ENCODE assay signal across 24 mouse cellular contexts in genomic region chr13:37924461-37924948, GRCm38 (mm10).
DNase-seq lines count a peak whose midpoint lies in the region; ATAC-seq and TF ChIP-seq lines count a peak whose summit lies in the region.
"Had no signal": no experiment of that assay in that cellular context is flagged by ENCODE, and none has a peak within 500 bp of the region (broad histone marks: within the 10 kb centered on the region; RNA-seq: fewer than 3 reads in every experiment).

No protein-coding gene starts in this region.

- no peaks in the 10 kb centered on the region for H3K9me3 ChIP-seq in forebrain, postnatal 0 days (ENCODE audit: low read length)
- H3K9me3 ChIP-seq in forebrain, embryonic 12.5 days, result no peaks in the 10 kb centered on the region
- H3K9me3 ChIP-seq in lung, embryonic 14.5 days (ENCODE audit: low read depth, low read length), result no peaks in the 10 kb centered on the region
- H3K9me3 ChIP-seq: hindbrain, embryonic 13.5 days; limb, embryonic 10.5 days; limb, embryonic 15.5 days; liver, embryonic 13.5 days; midbrain, embryonic 13.5 days had no signal

- DNase-seq in forebrain, postnatal 0 days, result no peak
- peak; percentile 69 for DNase-seq in lung, embryonic 14.5 days
- DNase-seq in lung, adult 18-20 months, result no peak
- DNase-seq in lung, postnatal 25 days (ENCODE audit: low spot score), result peak; percentile 44
- no peak for DNase-seq in adrenal gland, adult 18-20 months (ENCODE audit: low spot score in 2 of 2)
- no peak for DNase-seq in frontal cortex, postnatal 14 days (ENCODE audit: low spot score in 2 of 2)
- DNase-seq: adrenal gland, postnatal 25 days; cerebellum, adult 18-20 months; cerebellum, postnatal 14 days; gastrocnemius, postnatal 14 days; heart, adult 2 months; heart, postnatal 4 days; kidney, adult 9 months; kidney, postnatal 10 days; liver, embryonic 13.5 days; right cerebral cortex, postnatal 25 days had no signal

- H3K4me3 ChIP-seq in forebrain, postnatal 0 days (ENCODE audit: low read depth, low read length), result no peak overlapping the region
- H3K4me3 ChIP-seq in forebrain, embryonic 12.5 days (replicated peaks), result no peak overlapping the region
- H3K4me3 ChIP-seq in lung, embryonic 14.5 days (ENCODE audit: low read depth, low read length), result no peak overlapping the region
- H3K4me3 ChIP-seq: heart, adult 2 months; hindbrain, embryonic 13.5 days; limb, embryonic 10.5 days; limb, embryonic 15.5 days; liver, embryonic 13.5 days; midbrain, embryonic 13.5 days had no signal

- no peaks in the 10 kb centered on the region for H3K4me1 ChIP-seq in forebrain, postnatal 0 days (ENCODE audit: insufficient read depth)
- H3K4me1 ChIP-seq in forebrain, embryonic 12.5 days, result no peaks in the 10 kb centered on the region
- H3K4me1 ChIP-seq in lung, embryonic 14.5 days (ENCODE audit: insufficient read depth), result 0 out of 2 replicates have a peak, but pooled peaks cover 8% of the 10 kb centered on the region
- H3K4me1 ChIP-seq: hindbrain, embryonic 13.5 days; limb, embryonic 10.5 days had no signal

- H3K27ac ChIP-seq in forebrain, postnatal 0 days (ENCODE audit: low read depth, low read length), result no peak overlapping the region
- no peak overlapping the region for H3K27ac ChIP-seq in forebrain, embryonic 12.5 days
- H3K27ac ChIP-seq in lung, embryonic 14.5 days (ENCODE audit: low read depth), result peak overlapping the region; percentile 42
- H3K27ac ChIP-seq: heart, adult 2 months; hindbrain, embryonic 13.5 days; limb, embryonic 10.5 days; limb, embryonic 15.5 days; liver, embryonic 13.5 days; midbrain, embryonic 13.5 days had no signal

- no peak for TF ChIP-seq CTCF in forebrain, postnatal 0 days (IDR thresholded peaks at IDR 0.05; ENCODE audit: low read depth)
- no peak for TF ChIP-seq CTCF in lung, embryonic 14.5 days (IDR thresholded peaks at IDR 0.05; ENCODE audit: low read depth)

- H3K27me3 ChIP-seq in forebrain, postnatal 0 days (ENCODE audit: insufficient read depth, low read length), result no peaks in the 10 kb centered on the region
- H3K27me3 ChIP-seq in forebrain, embryonic 12.5 days, result no peaks in the 10 kb centered on the region
- H3K27me3 ChIP-seq in lung, embryonic 14.5 days (ENCODE audit: insufficient read depth, low read length), result no peaks in the 10 kb centered on the region
- H3K27me3 ChIP-seq: hindbrain, embryonic 13.5 days; limb, embryonic 15.5 days; liver, embryonic 13.5 days; midbrain, embryonic 13.5 days; Patski had no signal

- peak; percentile 55; the same call in 1 of the 2 replicates for ATAC-seq in forebrain, postnatal 0 days
- no peak for ATAC-seq in forebrain, embryonic 12.5 days (ENCODE audit: low FRiP score)
- peak; percentile 71 for ATAC-seq in lung, embryonic 14.5 days (ENCODE audit: insufficient read depth)
- peak; percentile 75 for ATAC-seq in granulocyte monocyte progenitor cell, adult 5-6 weeks (replicated peaks; ENCODE audit: poor library complexity, severe bottlenecking)
- ATAC-seq: forebrain, embryonic 16.5 days; midbrain, embryonic 13.5 days; Patski had no signal

- H3K36me3 ChIP-seq in forebrain, postnatal 0 days (ENCODE audit: insufficient read depth), result no peaks in the 10 kb centered on the region; the same call in 1 of the 2 replicates
- H3K36me3 ChIP-seq in forebrain, embryonic 12.5 days (replicated peaks), result 0 out of 2 replicates have a peak, but pooled peaks cover 1% of the 10 kb centered on the region
- H3K36me3 ChIP-seq in lung, embryonic 14.5 days (ENCODE audit: insufficient read depth), result peaks cover 51% of the 10 kb centered on the region
- H3K36me3 ChIP-seq: hindbrain, embryonic 13.5 days; midbrain, embryonic 13.5 days had no signal

- 69% methylated on average over 4 of the region's 4 CpGs for WGBS in forebrain, postnatal 0 days
- WGBS in forebrain, embryonic 12.5 days, result 89% methylated on average over 4 of the region's 4 CpGs
- WGBS in lung, embryonic 14.5 days, result 41% methylated on average over 4 of the region's 4 CpGs

- H3K9ac ChIP-seq in forebrain, postnatal 0 days, result no peak overlapping the region
- H3K9ac ChIP-seq in forebrain, embryonic 12.5 days, result no peak overlapping the region
- H3K9ac ChIP-seq in lung, embryonic 14.5 days, result no peak overlapping the region
- H3K9ac ChIP-seq: hindbrain, embryonic 13.5 days; limb, embryonic 15.5 days; liver, embryonic 13.5 days; midbrain, embryonic 13.5 days had no signal

- H3K4me2 ChIP-seq in forebrain, postnatal 0 days (ENCODE audit: low read depth), result no peak overlapping the region
- no peak overlapping the region for H3K4me2 ChIP-seq in forebrain, embryonic 12.5 days
- no peak overlapping the region for H3K4me2 ChIP-seq in lung, embryonic 14.5 days
- H3K4me2 ChIP-seq: hindbrain, embryonic 13.5 days; limb, embryonic 15.5 days; liver, embryonic 13.5 days; midbrain, embryonic 13.5 days had no signal

Comparison
In these comparisons a context has a peak if more than half of its experiments do, and no peak if none do; other contexts are left out.
1. DNase-seq: peak in lung, embryonic 14.5 days (single experiment) and lung, postnatal 25 days (single experiment); none in forebrain, postnatal 0 days (single experiment), lung, adult 18-20 months (0 of 2), adrenal gland, adult 18-20 months (0 of 2) and frontal cortex, postnatal 14 days (0 of 2).